Mouse (Mus musculus): Measurements from ENCODE around the gene Nfya.

Gene Nfya

DNA sequence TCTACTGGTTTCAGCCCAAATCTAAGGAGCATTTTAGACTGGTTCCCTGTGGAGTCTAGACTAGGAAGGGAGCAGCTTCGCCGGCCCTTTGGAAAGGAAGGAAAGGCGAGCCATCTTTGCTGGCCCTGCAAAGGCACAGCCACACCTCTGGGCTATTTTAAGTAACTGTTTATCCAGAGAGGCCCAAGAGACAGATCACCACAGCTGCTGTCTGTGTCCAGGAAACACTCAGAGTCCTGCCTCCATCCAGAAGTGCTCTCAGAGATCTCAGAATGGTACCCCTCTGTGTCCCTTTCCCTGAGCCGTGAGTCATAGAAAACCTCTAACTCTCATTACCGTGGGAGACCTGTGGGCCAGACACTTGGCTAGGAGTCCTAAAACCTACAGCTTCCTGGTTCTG is 20.7 kb upstream of the Nfya start:
- DNase-seq, result peak; percentile 48

DNA sequence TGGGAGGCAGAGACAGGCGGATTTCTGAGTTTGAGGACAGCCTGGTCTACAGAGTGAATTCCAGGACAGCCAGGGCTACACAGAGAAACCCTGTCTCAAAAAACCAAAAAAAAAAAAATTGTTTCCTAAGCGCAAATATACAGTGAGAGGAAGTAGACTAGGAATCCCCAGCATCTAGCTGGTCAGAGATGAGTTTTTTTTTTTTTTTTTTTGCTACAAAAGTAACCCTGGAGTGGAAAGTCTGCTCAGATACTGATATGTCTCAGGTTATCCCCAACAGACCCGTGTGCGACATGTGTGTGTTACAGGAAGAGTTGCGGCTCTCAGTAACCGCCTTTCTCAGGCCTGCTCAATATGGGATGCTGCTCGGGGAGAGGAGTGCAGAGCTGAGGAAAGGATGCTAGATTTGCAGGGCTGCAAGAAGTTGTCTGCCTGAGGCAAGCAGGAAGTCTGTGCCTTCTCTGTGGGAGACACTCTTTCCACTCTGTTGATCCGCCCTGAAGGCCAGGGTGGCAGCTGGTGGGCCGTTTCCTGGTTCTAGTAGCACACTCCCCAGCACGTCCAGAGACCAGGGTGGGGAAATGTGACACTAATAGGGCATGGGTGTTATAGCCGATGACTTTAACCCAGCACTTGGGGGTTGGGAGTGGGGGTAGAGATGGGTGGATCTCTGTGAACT is 18.3 kb upstream of the Nfya start:
- peak; percentile 16 for DNase-seq

GRCm38 (mm10) chr17:48426991-48427750 is 17.5 kb upstream of the Nfya start:
- DNase-seq, result no peak

DNA sequence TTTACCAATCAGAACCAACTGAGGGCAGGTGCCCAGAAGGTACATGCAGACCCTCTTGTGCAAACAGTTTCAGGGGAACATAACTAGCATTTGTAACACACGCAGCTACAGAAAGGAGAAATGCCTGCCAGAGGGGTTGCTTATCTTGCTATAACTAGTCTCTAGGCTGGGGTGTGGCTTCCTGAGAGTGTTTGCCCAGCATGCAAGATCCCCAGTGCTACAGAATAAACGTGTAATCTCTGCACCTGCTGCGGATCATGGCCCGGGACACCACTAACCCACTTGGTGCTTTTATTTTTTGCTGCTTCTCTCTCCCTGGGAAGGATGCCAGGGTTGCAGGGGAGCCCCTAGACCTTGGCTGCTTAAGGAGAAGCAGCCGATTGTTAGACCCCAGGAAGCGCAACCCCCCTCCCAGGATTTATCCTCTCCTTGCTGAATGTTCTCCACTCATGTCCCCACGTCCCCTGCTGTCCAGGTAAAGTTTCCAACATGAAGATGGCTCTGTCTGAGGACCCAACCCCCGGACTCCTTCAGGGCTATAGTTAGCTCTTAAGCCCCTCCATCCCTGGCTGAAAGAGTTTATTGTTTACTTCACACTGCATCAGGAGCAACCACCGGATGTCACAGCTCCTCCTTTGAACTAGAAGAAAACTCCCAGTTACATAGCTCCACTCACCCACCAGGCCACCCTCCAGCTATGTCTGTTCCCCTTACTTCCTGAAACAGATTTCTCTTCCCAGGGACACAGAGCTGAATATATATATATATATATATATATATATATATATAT is 16.3 kb upstream of the Nfya start:
- peak; percentile 60 for DNase-seq

- no peak for DNase-seq
These were observed 14.5 kb upstream of the Nfya start for GRCm38 (mm10) chr17:48424237-48424636.

GRCm38 (mm10) chr17:48419571-48419970 is 9.9 kb upstream of the Nfya start:
- DNase-seq, result no peak

DNA sequence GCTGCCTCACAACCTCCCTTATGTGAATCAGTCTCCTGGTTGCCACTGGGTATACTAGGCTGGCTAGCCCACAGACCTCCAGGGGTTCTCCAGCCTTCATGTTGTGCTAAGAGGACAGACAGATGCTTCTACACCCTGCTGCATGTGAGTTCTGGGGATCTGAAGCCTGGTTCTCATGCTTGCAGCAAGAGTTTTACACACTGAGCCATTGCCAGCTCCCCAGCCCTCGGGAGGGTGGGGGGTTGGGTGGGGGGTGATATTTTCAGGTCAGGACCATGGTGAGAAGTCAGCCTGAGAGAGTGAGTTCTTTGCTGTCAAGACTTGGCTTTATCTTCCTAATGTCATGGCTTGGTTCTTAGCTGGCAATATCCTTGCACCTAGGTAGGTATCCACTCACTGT is 9.1 kb upstream of the Nfya start:
- no peak for DNase-seq

DNA sequence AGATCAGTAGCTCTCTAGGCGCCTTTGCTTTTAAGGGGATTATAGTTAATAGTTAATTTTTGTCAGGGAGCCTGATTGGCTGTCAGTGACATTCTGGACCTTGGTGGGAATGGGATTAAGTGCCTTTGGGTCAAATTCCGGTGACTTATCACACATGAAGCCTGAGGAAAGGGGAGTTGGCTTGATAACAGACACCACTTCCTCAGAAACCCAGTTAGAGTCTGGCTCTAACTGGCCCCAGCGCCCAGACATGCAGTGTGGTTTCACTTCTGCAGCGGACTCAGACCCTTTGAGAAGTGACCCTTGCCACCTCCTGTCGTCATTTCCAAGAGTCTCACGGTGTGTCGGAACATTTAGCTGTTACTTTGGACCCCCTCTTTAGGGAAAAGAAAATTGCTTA is 8.5 kb upstream of the Nfya start:
- DNase-seq, result peak; percentile 28

DNA sequence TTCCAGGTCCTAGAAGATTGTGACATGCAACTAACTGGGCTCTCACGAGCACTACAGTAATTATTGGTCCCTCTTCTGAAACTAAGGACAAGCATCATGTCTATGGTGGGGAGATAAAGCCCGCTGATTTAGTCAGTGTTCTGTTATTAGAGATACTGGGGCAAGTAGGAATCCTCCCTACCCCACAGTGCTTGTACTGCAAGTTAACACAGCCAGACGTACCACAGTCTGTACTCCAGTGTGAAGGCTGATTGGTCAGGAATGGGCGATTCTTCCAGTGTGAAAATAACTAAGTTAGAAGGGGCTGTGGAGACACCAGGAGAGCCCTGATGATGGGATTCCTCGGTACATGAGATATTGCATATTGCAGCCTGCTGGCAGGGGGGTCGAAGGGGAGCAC is 7.8 kb upstream of the Nfya start:
- DNase-seq, result no peak

GRCm38 (mm10) chr17:48416425-48417195 is 6.9 kb upstream of the Nfya start:
- peak; percentile 71 for DNase-seq

GRCm38 (mm10) chr17:48416011-48416410 is 6.3 kb upstream of the Nfya start:
- DNase-seq, result no peak

- DNase-seq, result no peak
These were observed 1.5 kb upstream of the Nfya start for GRCm38 (mm10) chr17:48411241-48411640.

DNA sequence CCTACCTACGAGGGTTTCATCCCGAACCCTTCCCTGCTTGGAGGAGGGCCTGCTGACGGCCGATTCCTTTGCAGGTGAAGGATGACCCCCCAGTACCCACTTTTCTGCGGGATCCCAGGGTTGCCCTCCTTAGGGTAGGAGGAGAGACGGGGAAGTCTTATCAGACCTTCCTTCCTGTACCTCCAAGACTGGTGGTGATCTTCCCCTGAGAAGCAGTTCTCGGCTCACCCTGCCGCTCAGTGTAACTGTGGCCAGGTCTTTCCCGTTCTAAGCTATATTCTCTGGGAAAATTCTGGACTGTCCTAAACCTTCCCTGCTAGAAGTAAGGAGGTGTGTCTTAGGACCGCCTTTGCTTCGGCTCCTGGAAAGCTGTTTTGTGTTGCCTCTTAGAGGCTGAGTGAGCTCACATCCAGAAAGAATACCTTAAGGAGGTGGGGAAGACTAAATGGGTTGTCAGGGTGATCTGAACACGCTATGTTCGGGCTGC is 636 bp upstream of the Nfya start:
- DNase-seq, result peak; percentile 33

GRCm38 (mm10) chr17:48408526-48409291 is 997 bp downstream of the Nfya start:
- peak; percentile 83 for DNase-seq

DNA sequence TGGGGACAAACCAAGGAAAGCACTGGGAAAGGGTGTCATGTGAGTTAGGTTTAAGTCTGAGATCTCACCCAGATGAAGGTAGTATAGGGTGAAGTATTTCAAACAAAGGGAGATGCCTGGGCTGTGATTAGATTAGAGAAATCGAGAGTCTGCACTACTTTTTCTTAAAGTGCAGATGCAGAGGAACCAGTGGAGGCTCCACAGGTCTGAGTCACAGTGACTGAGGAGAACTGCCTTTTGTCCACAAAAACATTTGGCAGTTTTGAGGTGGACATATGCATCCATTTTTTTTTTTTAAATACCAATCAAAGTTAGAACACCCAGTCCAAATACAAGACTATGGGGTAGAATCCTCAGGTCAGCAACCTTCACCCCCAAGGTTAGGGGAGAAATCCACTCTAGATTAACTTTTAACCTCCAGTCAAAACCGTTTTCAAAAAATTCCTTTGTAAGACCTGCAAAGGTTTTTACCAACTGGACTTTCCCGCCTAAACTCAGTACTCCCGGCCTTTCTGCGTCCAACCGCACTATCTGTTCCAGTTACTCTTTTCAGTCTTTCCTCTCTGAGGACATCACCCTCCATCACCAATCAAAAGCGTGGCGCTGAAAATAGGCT is 1.7 kb downstream of the Nfya start:
- DNase-seq, result no peak

GRCm38 (mm10) chr17:48407154-48407553 is 2.6 kb downstream of the Nfya start:
- no peak for DNase-seq

- DNase-seq, result no peak
These were observed 5.0 kb downstream of the Nfya start for GRCm38 (mm10) chr17:48404706-48405105.

- DNase-seq, result no peak
These were observed 5.9 kb downstream of the Nfya start for GRCm38 (mm10) chr17:48403848-48404247.

DNA sequence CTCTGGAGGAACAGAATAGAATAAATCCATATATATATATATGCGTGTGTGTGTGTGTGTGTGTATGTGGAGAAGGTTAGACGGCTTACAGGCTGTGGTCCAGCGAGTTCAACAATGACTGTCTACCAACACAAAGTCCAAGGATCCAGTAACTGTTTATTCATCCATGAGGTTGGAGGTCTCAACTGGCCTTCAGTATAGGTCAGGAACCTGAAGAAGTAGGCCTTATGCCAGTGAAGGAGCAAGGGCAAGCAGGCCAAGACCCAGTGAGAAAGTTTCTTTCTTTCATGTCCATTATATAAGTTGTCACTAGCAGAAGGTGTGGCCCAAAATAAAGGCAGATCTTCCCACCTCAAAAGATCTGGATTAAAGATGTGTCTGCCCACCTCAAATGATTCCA is 7.0 kb downstream of the Nfya start:
- DNase-seq, result no peak

GRCm38 (mm10) chr17:48401710-48402109 is 8.0 kb downstream of the Nfya start:
- DNase-seq, result no peak

DNA sequence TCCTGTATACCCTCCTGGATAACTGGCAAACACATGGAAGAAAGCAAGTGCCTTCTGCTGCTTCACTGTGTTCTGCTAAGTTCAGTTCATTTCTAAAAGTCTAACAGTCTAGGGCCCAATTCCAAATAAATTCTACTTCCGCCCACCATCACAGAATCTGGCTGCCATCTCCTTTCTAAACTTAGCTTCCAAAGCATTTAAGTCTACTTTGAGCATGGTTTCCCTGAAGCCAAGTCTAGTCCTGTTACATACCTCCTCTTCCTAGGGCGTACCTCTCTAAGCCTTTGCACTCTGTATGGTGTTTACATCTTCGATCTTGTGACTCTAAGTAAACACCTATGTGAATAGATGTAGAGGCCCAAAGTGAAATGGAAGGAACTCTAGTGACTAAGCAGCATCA is 17.1 kb downstream of the Nfya start:
- DNase-seq, result no peak

GRCm38 (mm10) chr17:48391446-48391845 is 18.3 kb downstream of the Nfya start:
- DNase-seq, result no peak

Measured in lung, postnatal 36 days (tissue).